Mouse (Mus musculus) B cell, adult 62 days (primary cell): ENCODE data around the gene Zan. TPM values are rescaled to one million over a fixed set of nuclear protein-coding genes. Genes with fewer than 3 reads are reported as not detected.

Experiments used
- total RNA-seq: library from RNA; stranded (reverse); gene quantifications from 4 replicates; pipeline ENCODE4 v1.2.4, GENCODE M21; 2023

Gene Zan
- not detected in 4 replicates for total RNA-seq

GRCm38 (mm10) chr5:137476964-137477363 lies at the start of gene Zan:
TSS of gene Zan (minus strand) at chr5:137477064.

GRCm38 (mm10) chr5:137518436-137518835 lies 41.6 kb upstream of the Zan start, which contains the start of gene Gigyf1:
TSS of gene Gigyf1 (plus strand) at chr5:137518548.

GRCm38 (mm10) chr5:137501709-137502666 lies 25.1 kb upstream of the Zan start, which contains the start of gene Pop7:
TSS of gene Pop7 (minus strand) at chr5:137502518.

DNA sequence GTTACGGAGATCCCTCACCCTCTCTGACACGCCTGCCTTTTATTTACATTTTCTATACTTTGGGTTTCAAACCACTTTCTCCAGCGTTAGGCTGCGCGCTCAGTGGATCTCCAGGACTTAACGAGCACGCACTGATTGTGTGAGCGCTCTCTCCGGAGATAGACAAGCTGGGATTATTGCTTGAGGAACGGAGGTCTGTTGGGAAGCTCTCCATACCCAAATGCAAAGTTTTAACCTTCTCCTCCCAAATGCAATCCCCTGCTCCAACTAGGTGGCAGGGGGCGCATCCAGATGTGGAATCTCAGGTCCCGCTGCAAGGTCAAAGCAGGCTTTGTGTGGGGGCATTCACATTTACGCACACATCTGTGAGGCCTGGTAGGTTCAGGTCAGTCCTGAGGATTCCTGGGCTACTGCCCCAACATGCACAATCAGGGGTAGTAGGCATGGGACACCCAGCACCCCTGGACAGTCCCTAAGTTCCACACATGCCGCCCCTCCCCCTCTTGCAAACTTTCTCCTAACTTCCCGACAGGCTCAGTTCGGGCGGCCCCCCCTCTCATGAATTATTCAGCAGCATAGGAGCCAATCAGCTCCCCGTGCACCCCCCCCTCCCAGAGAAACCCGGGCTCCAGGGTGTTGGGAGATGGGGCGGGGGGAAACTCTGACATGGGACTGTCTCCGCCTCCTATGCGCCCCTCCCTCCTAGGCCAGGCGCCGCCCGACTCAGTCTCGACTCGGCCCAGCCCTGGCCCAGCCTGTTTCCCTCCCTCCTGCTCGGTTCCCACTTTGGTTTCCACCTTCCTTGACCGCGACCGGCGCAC lies 127.3 kb downstream of the Zan start, which contains the start of gene Ephb4:
Ephb4 (plus strand) TSS at position 726 of the 821 bp plus-strand sequence.

DNA sequence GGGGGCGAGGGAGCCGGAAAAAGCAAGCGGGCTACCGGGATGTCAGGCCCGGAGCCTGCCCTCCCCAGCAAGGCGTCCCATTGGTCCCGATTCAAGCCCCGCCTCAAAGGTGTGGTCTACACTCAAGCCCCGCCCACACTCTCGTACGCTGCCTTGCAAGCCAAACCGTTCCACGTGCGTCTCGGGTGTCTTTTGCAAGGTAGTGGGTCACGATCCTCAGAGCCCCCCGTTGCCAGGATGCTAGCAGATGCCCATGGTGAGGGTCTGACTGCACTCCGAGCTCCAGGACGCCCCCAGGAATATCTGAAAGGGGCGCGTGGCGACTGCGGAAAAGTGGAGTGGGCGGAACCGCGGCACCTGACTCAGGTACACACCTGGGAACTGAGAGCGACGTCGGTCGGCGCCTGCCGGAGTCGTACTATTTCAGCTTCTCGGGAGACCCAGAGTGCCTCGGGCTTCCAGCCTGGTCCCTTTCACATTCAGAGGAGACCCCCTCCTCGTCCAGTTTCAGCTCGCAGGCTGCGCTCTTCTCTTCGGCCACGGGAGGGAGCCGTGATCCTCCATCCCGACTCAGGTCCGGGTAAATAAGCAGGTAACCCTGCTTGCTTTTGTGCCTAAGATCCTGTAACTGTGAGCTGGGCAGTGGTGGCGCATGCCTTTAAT lies 143.2 kb downstream of the Zan start, which contains the start of gene Slc12a9:
Slc12a9 (minus strand) TSS at position 86 of the 663 bp plus-strand sequence.

Other genes with a start within 250 kb of the Zan start
- gene Ache, start 189.5 kb downstream of the Zan start, total RNA-seq: 0.43 to 0.98 TPM (median 0.74 TPM) in 4 replicates
- 0.58 to 2.3 TPM (median 1.7 TPM) in 4 replicates for gene Ufsp1, start 182.4 kb downstream of the Zan start, total RNA-seq
- 398 to 449 TPM (median 433 TPM) in 4 replicates for gene Srrt, start 169.4 kb downstream of the Zan start, total RNA-seq
- gene Trip6, start 162.7 kb downstream of the Zan start, total RNA-seq: 5.1 to 7.4 TPM (median 6.9 TPM) in 4 replicates
- 19.9 to 27.0 TPM (median 21.0 TPM) in 4 replicates for gene Slc12a9, start 143.5 kb downstream of the Zan start, total RNA-seq
- not detected in 4 replicates for gene Ephb4, start 127.0 kb downstream of the Zan start, total RNA-seq
- 31.5 to 37.5 TPM (median 32.2 TPM) in 4 replicates for gene Pop7, start 25.5 kb upstream of the Zan start, total RNA-seq
- 102 to 122 TPM (median 107 TPM) in 4 replicates for gene Gigyf1, start 41.5 kb upstream of the Zan start, total RNA-seq
- gene Epo, start 56.2 kb upstream of the Zan start, total RNA-seq: not detected in 4 replicates
- 376 to 402 TPM (median 387 TPM) in 4 replicates for gene Gnb2, start 56.4 kb upstream of the Zan start, total RNA-seq
- gene Actl6b, start 76.5 kb upstream of the Zan start, total RNA-seq: not detected in 4 replicates
- 0.44 to 1.0 TPM (median 0.49 TPM) in 3 of 4 replicates, not detected in the other for gene Tfr2, start 92.8 kb upstream of the Zan start, total RNA-seq
- gene Mospd3, start 124.0 kb upstream of the Zan start, total RNA-seq: 35.5 to 53.4 TPM (median 47.2 TPM) in 4 replicates
- gene Pcolce, start 136.7 kb upstream of the Zan start, total RNA-seq: 0.57 to 1.8 TPM (median 0.97 TPM) in 4 replicates
- gene Fbxo24, start 151.9 kb upstream of the Zan start, total RNA-seq: 0.35 to 1.1 TPM (median 0.51 TPM) in 4 replicates
- gene Lrch4, start 152.1 kb upstream of the Zan start, total RNA-seq: 194 to 213 TPM (median 205 TPM) in 4 replicates
- 60.1 to 69.9 TPM (median 63.7 TPM) in 4 replicates for gene Gm20605, start 152.1 kb upstream of the Zan start, total RNA-seq
- 70.9 to 87.6 TPM (median 79.5 TPM) in 4 replicates for gene Sap25, start 164.3 kb upstream of the Zan start, total RNA-seq
- gene Irs3, start 168.7 kb upstream of the Zan start, total RNA-seq: not detected in 4 replicates
- 15.2 to 20.8 TPM (median 18.0 TPM) in 4 replicates for gene Agfg2, start 207.7 kb upstream of the Zan start, total RNA-seq